Mouse (Mus musculus): Measurements from ENCODE around the gene Glra4. TPM values are rescaled to one million over a fixed set of nuclear protein-coding genes. Genes with fewer than 3 reads are reported as not detected.

The Glra4 gene
- polyA plus RNA-seq (2014; fragmentation: Illumina TruSeq; extraction: RNeasy Lipid Tissue Mini Kit (QIAGEN cat#74804); ENCODE audit: low read depth, low replicate concordance): not detected

DNA sequence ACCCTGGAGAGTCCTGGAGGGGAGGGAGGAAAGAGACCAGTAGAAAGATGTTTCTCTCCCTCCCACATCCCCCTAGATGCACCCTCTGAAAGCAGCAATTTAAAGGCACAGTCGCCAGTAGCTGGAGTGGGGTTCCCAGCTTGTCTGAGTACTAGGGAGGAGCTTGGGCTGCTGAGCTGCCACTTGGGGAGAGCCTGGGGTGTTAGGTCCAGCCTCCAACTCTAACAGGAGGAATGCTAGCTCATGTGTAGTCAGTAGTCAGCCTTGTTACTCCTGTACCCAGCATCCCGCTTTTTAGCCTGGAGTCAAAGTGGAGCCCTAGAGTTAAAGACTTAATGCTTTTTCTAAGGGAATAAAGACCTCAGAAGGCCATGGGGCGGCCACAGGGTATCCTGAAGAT, at the start of gene Glra4:
Gene Glra4, minus strand, starts transcription at position 101 of the 400 bp plus-strand sequence.

DNA sequence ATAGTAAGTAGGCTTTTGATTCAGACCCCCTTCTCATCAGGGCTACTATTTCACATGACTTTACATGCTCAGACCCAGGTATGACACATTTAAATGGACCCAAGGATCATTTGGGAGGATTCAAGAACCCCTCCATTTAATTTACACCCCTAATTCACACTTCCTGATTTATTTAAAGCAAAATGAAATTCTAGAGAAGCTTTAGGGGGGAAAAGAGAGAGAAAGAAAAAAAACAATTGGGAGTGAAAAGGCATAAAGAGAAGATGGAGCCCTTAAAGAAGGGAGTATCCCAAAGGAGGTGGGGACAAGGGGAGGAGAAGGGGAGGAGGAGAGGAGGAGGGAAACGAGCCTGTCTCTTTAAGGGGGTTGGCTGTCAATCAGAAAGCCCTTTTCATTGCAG, 42.4 kb upstream of the Glra4 start, which contains the start of gene Plp1:
Gene Plp1, plus strand, starts transcription at position 301 of the 400 bp plus-strand sequence.

DNA sequence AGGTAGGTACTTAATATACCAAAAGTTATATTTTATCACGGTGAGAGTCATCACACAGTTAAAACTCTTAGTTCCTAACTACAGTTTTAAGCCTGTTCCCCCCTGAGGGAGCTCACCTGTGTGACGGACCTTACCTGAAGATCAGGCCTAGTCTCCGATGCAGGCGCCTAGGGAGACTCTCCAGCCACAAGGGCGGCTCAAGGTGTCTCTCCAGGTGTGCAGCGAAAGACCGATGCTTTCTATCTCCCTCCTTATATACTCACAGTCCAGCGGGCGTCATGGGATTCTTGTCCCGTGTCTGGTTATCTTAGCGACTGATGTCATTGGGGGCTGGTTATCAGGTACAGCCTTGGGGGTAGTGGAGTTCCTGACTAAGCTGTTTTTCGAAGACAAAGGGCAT, 36.5 kb downstream of the Glra4 start, which contains the start of gene Morf4l2:
Gene Morf4l2, minus strand, starts transcription at position 232 of the 400 bp plus-strand sequence.

Other genes with a start within 250 kb of the Glra4 start
- gene Kir3dl2, start 236.1 kb downstream of the Glra4 start, polyA plus RNA-seq (2014; fragmentation: Illumina TruSeq; extraction: RNeasy Lipid Tissue Mini Kit (QIAGEN cat#74804); ENCODE audit: low read depth, low replicate concordance): 0.34 TPM
- gene Tceal3, start 189.3 kb downstream of the Glra4 start, polyA plus RNA-seq (2014; fragmentation: Illumina TruSeq; extraction: RNeasy Lipid Tissue Mini Kit (QIAGEN cat#74804); ENCODE audit: low read depth, low replicate concordance): 2.7 TPM
- gene Tceal1, start 72.2 kb downstream of the Glra4 start, polyA plus RNA-seq (2014; fragmentation: Illumina TruSeq; extraction: RNeasy Lipid Tissue Mini Kit (QIAGEN cat#74804); ENCODE audit: low read depth, low replicate concordance): 6.1 TPM
- gene Morf4l2, start 36.5 kb downstream of the Glra4 start, polyA plus RNA-seq (2014; fragmentation: Illumina TruSeq; extraction: RNeasy Lipid Tissue Mini Kit (QIAGEN cat#74804); ENCODE audit: low read depth, low replicate concordance): 119 TPM
- gene Plp1, start 42.5 kb upstream of the Glra4 start, polyA plus RNA-seq (2014; fragmentation: Illumina TruSeq; extraction: RNeasy Lipid Tissue Mini Kit (QIAGEN cat#74804); ENCODE audit: low read depth, low replicate concordance): 13.0 TPM
- 2.1 TPM for gene Rab9b, start 88.6 kb upstream of the Glra4 start, polyA plus RNA-seq (2014; fragmentation: Illumina TruSeq; extraction: RNeasy Lipid Tissue Mini Kit (QIAGEN cat#74804); ENCODE audit: low read depth, low replicate concordance)
- gene H2bfm, start 147.2 kb upstream of the Glra4 start, polyA plus RNA-seq (2014; fragmentation: Illumina TruSeq; extraction: RNeasy Lipid Tissue Mini Kit (QIAGEN cat#74804); ENCODE audit: low read depth, low replicate concordance): 3.1 TPM
- 323 TPM for gene Tmsb15b2, start 195.4 kb upstream of the Glra4 start, polyA plus RNA-seq (2014; fragmentation: Illumina TruSeq; extraction: RNeasy Lipid Tissue Mini Kit (QIAGEN cat#74804); ENCODE audit: low read depth, low replicate concordance)
- gene Tmsb15l, start 196.7 kb upstream of the Glra4 start, polyA plus RNA-seq (2014; fragmentation: Illumina TruSeq; extraction: RNeasy Lipid Tissue Mini Kit (QIAGEN cat#74804); ENCODE audit: low read depth, low replicate concordance): 23.9 TPM
- 129 TPM for gene Tmsb15b1, start 196.7 kb upstream of the Glra4 start, polyA plus RNA-seq (2014; fragmentation: Illumina TruSeq; extraction: RNeasy Lipid Tissue Mini Kit (QIAGEN cat#74804); ENCODE audit: low read depth, low replicate concordance)
- 3.0 TPM for gene Zcchc18, start 213.0 kb upstream of the Glra4 start, polyA plus RNA-seq (2014; fragmentation: Illumina TruSeq; extraction: RNeasy Lipid Tissue Mini Kit (QIAGEN cat#74804); ENCODE audit: low read depth, low replicate concordance)